Mouse (Mus musculus) brain, adult 2 months (tissue): Measurements from ENCODE around the gene Ndp.

Source experiments
- DNase-seq: peaks from one replicate; pipeline ENCODE4 v3.0.0; 2011; ENCODE audit warnings: low read depth, low spot score

Ndp gene

GRCm38 (mm10) chrX:16911241-16911873 lies at the start of gene Ndp:
TSS of gene Ndp (minus strand) at chrX:16911774.
- DNase-seq = peak; percentile 43

GRCm38 (mm10) chrX:16954767-16955166 lies 43.2 kb upstream of the Ndp start:
- DNase-seq = no peak

DNA sequence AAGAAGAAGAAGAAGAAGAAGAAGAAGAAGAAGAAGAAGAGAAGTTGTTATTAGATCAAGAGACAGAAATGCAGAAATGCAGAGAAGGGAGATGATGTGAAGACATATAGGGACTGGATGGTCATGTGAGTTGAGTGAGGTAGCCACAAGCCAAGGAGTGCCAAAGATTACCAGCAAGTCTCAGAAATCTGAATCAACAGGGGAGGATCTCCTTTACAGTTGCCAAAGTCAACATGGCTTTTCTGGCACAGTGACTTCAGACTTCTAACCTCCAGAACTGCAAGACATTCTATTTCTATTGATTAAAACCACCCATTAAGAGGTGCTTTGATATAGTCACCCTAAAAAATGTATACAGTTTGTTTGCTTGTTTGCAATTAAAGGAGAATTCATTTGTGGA lies 6.4 kb upstream of the Ndp start:
- DNase-seq = no peak

DNA sequence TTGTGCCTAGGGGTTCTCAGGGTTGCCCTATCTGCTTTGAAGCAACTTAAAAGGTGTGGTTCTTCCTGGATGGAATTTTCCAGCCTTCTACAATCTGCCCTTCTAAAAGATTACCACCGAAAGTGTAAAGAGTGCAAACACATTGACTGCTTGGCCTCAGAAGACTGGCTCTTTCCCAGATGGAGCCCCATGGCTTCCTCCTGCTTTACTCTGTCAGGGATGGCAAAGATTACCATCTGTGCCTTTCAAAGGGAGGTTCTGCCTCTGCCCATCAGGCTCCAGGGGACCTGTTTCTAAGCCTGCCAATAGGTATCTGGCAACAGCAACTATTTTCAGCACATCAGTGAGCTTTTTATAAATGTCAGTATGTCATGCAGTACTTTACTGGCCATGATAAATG lies 1.5 kb upstream of the Ndp start:
- DNase-seq = peak; percentile 94

GRCm38 (mm10) chrX:16911911-16912310 lies 337 bp upstream of the Ndp start:
- DNase-seq = peak; percentile 52

- peak; percentile 76 for DNase-seq
Measured at GRCm38 (mm10) chrX:16910211-16911095, 1.1 kb downstream of the Ndp start.

GRCm38 (mm10) chrX:16908652-16909051 lies 2.9 kb downstream of the Ndp start:
- peak; percentile 42 for DNase-seq

GRCm38 (mm10) chrX:16907554-16907953 lies 4.0 kb downstream of the Ndp start:
- no peak for DNase-seq

- peak; percentile 90 for DNase-seq
Measured at GRCm38 (mm10) chrX:16894377-16895175, 17.0 kb downstream of the Ndp start.

GRCm38 (mm10) chrX:16867640-16868314 lies 43.8 kb downstream of the Ndp start:
- peak; percentile 64 for DNase-seq

DNA sequence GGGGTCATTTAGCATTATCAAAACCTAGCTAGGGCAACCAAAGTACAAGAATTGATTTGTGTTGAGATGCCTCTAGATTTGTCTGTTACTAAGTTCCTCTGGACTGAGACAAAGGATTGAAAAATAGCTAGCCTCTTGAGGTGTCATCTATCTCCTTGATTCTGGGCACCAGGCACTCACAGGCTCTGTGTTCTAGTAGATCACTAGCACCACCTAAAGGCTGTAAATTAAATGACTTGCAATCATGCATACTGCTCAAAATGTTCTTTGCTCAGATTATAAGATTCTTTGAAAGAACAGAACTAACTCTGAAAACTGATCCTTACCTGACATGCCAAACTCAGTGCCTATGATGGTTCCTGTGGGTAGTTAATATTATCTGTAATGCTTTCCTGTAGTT lies 51.3 kb downstream of the Ndp start:
- peak; percentile 37 for DNase-seq

GRCm38 (mm10) chrX:16846034-16846433 lies 65.5 kb downstream of the Ndp start:
- DNase-seq = no peak

- DNase-seq = no peak
Measured at GRCm38 (mm10) chrX:16841443-16841842, 70.1 kb downstream of the Ndp start.

- DNase-seq = no peak
Measured at GRCm38 (mm10) chrX:16837293-16837692, 74.3 kb downstream of the Ndp start.

GRCm38 (mm10) chrX:16836488-16837082 lies 75.0 kb downstream of the Ndp start:
- no peak for DNase-seq
